Mouse (Mus musculus) c-Kit-positive CD71-negative TER-119-negative erythroid progenitor cells, embryonic 14.5 days (primary cell): ENCODE data around the gene Cenpt.

Experiments used
- DNase-seq: peaks from one replicate; pipeline ENCODE4 v3.0.0-alpha.2; 2013; ENCODE audit warnings: low read depth

The Cenpt gene

DNA sequence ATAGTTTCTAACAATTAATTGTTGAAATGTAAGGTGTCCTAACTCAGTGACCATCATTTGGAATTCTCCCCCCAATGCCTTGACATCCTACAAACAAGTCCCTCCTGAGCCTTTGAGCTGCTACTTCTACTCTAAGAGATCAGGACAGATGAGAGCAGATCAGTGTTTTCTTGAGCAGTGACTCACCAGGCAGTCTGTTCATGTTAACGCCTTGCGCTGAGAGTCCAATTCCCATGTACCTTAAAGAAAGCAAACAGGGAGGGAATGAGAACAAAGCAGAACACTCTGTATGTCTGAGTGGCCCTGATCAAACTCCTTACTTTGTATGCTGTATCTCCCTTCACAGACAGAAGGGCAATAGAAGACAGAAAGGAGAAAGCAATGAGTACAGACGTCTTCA, 47.7 kb downstream of the Cenpt start:
- no peak for DNase-seq

DNA sequence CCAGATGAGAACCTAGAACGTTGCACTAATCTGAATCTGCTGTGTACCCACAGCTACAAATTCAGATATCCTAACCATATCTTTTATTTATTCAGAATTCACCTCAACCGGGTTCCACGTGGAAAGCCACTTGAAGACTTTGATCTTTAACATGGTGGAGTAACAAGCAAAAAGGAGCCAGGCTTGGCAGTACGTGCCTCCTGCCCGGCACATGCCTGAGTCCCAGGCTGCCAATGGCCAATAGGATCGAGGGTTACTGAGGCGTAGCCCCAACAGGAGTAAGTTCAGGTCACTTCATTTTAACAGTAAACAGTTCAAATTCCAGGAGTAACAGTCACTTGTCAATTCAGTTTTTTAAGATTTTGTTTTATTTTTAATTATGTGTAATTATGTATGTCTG, 48.3 kb downstream of the Cenpt start:
- no peak for DNase-seq

DNA sequence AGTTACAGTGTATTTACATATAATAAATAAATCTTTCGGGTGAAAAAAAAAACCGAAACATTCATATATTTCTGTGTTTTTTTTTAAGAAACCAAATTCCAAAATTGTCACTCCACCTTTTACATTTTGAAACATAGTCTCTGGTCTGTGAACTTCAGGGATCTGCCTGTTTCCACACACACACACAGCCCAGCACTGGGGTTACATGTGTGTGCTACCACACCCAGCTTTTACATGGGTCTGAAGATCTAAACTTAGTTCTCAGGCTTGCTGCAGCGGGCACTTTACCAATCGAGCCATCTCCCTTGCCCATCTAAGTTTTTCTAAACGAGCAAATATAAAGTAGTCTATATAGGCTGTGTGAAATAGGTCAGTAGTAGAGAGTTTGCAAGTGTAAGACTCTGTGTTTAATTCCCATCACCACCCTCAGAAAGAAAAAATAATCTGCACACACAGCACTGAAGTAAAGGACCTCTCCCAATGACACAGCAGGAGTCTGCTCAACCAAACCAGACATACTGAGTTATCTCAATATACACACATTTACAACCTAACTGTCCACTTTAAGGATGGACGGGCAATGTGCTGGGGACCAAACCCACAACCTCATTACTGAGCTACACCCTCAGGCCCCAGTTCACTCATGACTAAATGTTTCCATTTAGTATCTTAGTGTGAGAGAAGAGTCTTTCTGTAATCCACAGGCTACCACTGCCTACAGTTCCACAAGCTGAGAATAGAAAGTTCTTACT, 51.7 kb downstream of the Cenpt start:
- no peak for DNase-seq

DNA sequence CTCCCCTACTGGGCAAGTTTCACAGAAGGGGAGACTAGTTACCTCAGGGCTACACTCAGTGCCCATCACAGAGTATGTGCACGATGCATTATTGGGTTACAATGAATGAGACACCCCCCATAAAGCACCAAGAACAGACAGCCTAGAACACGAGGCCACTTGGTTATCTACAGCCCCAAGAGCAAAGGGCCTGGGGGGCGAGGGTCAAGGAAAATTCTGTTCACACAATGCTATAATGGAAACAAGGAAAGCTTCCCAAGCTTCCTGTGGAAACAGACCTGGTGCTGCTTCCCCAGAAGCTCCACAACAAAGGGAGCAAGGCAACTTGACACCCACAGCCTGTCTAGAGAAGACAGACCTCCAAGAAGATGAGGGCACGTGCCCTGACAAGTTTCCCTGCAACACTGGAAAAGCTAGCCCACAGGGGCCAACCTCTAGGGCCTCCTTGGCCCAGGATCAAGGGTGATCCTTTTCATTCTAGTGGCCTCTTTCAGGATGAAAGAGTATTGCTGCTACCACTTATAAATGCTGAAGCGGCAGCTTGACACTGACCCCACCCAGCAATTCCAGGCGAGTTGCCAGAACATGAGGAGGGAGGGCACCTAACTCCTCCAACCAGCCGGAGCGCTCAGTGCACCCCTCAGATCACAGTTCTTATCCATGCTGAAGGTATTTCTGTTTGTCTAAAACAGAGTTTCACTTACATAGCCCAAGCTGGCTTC, 53.8 kb downstream of the Cenpt start:
- DNase-seq = no peak

DNA sequence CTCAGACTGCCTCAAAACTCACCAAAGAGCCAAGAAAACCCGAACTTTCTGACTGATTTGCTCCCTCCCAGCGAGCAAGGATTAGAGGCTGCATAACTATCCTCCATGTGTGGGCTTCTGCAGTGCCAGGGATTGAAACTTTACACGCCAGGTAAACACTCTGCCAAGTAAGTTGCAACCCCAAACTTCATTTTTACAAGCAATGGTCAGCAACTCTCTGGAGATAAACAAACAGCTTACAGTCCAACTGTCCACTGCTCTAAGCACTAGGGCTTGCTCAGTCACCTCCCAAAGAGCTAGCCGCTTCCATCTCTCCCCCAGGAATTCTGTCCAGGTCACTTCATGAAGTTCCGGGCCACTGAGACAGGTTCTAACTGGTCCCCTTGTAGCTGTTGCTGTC, 54.7 kb downstream of the Cenpt start:
- DNase-seq = no peak

DNA sequence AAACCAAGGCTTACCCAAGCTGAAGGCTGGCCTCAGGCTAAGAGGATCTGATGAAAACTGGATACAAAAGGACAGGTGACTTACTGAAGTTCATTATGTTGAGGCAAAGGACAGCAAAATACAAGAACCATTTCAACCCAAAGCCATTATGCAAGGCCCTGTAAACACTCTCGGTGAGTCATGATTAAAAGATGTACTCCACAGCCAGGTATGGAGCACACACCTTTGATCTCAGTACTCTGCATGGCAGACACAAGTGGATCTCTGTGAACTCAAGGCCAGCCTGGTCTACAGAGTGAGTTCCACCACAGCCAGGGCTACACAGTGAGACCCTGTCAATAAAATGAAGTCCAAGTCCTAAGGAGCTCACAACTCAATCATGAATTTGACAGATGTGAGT, 57.3 kb downstream of the Cenpt start:
- DNase-seq = no peak
